Mouse (Mus musculus) ES-E14 (cell line): ENCODE measurements around the gene Scrn1.

ENCODE experiments used
- CHD2 ChIP-seq: IDR thresholded peaks from 2 replicates; pipeline ENCODE4 v1.6.1; 2014; ENCODE audit warnings: mild to moderate bottlenecking, low read depth, low read length, inconsistent platforms
- HCFC1 ChIP-seq: IDR thresholded peaks from 2 replicates; pipeline ENCODE4 v1.6.1; 2012; ENCODE audit warnings: low read length, inconsistent platforms, borderline replicate concordance; ENCODE audit not compliant: insufficient read depth
- MAFK ChIP-seq: IDR thresholded peaks from 2 replicates; pipeline ENCODE4 v1.6.1; 2014; ENCODE audit warnings: mild to moderate bottlenecking, low read depth, low read length, inconsistent platforms; ENCODE audit not compliant: insufficient read depth
- ZC3H11A ChIP-seq: IDR thresholded peaks from 2 replicates; pipeline ENCODE4 v1.6.1; 2012; ENCODE audit warnings: low read depth, mild to moderate bottlenecking, inconsistent platforms, low read length, borderline replicate concordance
- ZNF384 ChIP-seq: IDR thresholded peaks from 2 replicates; pipeline ENCODE4 v1.6.1; 2012; ENCODE audit warnings: low read depth, low read length, inconsistent platforms

- TF ChIP-seq MAFK (no peak), ZNF384 (no peak), HCFC1 (no peak), CHD2 (no peak), ZC3H11A (no peak)
These were observed 17.0 kb downstream of the Scrn1 start for GRCm38 (mm10) chr6:54549311-54549710.
